Mouse (Mus musculus) neutrophil, adult 83 days (primary cell): ENCODE measurements around the gene Cd36. TPM values are rescaled to one million over a fixed set of nuclear protein-coding genes. Genes with fewer than 3 reads are reported as not detected.

Experiments
- total RNA-seq, 2 experiments: library from RNA; stranded (reverse); gene quantifications; one replicate each; pipeline ENCODE4 v1.2.4; 2023

The Cd36 gene
- total RNA-seq: 10 to 100 TPM in 1 of 2 experiments, 1 to 10 TPM in 1; 9.7 to 11.9 TPM

GRCm38 (mm10) chr5:17888598-17888997 is at the start of gene Cd36:
Cd36 (minus strand) TSS chr5:17888801.

Other genes starting within 250 kb of the Cd36 start
- not detected for gene Gnat3, start 73.7 kb upstream of the Cd36 start, total RNA-seq